Mouse (Mus musculus) neural tube, embryonic 13.5 days (tissue): ENCODE results near the gene Tprn. TPM values are rescaled to one million over a fixed set of nuclear protein-coding genes. Genes with fewer than 3 reads are reported as not detected.
"Not testable (repeated sequence)": the region's sequence is repeated elsewhere in the genome, so short reads cannot be mapped to it uniquely, and the experiment has no call there.

Experiments used
- ATAC-seq: fragments of 200-750 bp; cut with Nextera tagmentation; 2 replicates; pipeline ENCODE4 v1.8.0; 2017; ENCODE audit warnings: low read depth, mild to moderate bottlenecking, moderate TSS enrichment, moderate library complexity
- H3K27ac ChIP-seq: fragments of 300-500 bp; sonication (generic); replicated peaks from 2 replicates; pipeline ENCODE4 v1.5.1; 2015; ENCODE audit warnings: moderate library complexity, mild to moderate bottlenecking, inconsistent platforms
- H3K27me3 ChIP-seq: fragments of 300-500 bp; sonication (generic); 2 replicates; pipeline ENCODE4 v1.6.1; 2015; ENCODE audit warnings: mild to moderate bottlenecking, inconsistent platforms
- H3K36me3 ChIP-seq: fragments of 300-500 bp; sonication (generic); 2 replicates; pipeline ENCODE4 v1.6.1; 2015; ENCODE audit warnings: mild to moderate bottlenecking, inconsistent platforms
- H3K4me1 ChIP-seq: fragments of 300-500 bp; sonication (generic); replicated peaks from 2 replicates; pipeline ENCODE4 v1.6.1; 2015; ENCODE audit warnings: inconsistent platforms
- H3K4me2 ChIP-seq: fragments of 300-500 bp; sonication (generic); 2 replicates; pipeline ENCODE4 v1.6.1; 2015; ENCODE audit warnings: inconsistent platforms, mild to moderate bottlenecking, moderate library complexity
- H3K4me3 ChIP-seq: fragments of 300-500 bp; sonication (generic); 2 replicates; pipeline ENCODE4 v1.5.1; 2015; ENCODE audit warnings: mild to moderate bottlenecking, inconsistent platforms
- H3K9ac ChIP-seq: fragments of 300-500 bp; sonication (generic); 2 replicates; pipeline ENCODE4 v1.6.1; 2015; ENCODE audit warnings: moderate library complexity, mild to moderate bottlenecking, inconsistent platforms
- H3K9me3 ChIP-seq: fragments of 300-500 bp; sonication (generic); 2 replicates; pipeline ENCODE4 v1.6.1; 2016; ENCODE audit warnings: inconsistent platforms
- WGBS: fragments of 180-500 bp; shearing (Covaris S2); methylation state at CpG from one replicate; pipeline ENCODE4 v1.1.7; 2015; 5-methylcytosine and 5-hydroxymethylcytosine counted together
- polyA plus RNA-seq: library from polyadenylated mRNA; unstranded; fragments of >200 nt; fragmentation: Nextera tagmentation; extraction: Ambion mirVana; gene quantifications from 2 replicates; pipeline ENCODE4 v1.2.1, GENCODE M21; 2015

The Tprn gene
- polyA plus RNA-seq, 1 experiment from 2014 or later, result 14.6 TPM

DNA sequence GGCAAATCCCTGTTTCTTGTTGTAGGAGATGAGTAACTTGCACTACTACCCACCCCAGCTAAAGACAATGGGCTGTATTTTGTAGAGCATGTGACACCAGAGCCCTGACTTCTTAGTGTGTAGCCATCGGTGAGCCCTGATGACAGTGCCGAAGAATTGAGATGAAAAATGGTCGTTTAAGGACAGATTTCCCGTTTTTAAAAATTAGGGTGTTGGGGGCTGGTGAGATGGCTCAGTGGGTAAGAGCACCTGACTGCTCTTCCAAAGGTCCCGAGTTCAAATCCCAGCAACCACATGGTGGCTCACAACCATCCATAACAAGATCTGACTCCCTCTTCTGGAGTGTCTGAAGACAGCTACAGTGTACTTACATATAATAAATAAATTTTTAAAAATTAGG is 5.2 kb upstream of the Tprn start:
- not testable (repeated sequence) for H3K4me2 ChIP-seq

DNA sequence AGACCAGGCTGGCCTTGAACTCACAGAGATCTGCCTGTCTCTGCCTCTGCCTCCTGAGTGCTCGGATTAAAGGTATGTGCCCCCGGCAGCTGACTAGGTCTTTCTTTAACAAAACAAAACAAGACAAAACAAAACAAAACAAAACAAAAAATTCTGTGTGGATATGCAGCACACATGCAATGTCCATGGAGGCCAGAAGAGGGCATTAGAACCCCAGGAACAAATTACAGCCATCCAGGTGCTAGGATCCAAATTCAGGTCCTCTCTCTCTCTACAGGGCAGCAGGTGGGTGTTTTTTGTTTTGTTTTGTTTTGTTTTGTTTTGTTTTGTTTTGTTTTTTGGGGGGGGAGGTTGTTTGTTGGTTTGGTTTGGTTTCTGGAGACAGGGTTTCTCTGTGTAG is 3.5 kb upstream of the Tprn start:
- H3K4me3 ChIP-seq, result no peak overlapping the region
- H3K9ac ChIP-seq, result no peak overlapping the region
- H3K27ac ChIP-seq, result no peak overlapping the region
- H3K4me1 ChIP-seq, result peaks cover 38% of the 10 kb centered on the region
- no peak overlapping the region for H3K4me2 ChIP-seq
- no peaks in the 10 kb centered on the region for H3K9me3 ChIP-seq
- WGBS, result 54% methylated on average over 2 of the region's 2 CpGs
- ATAC-seq, result no peak
- peaks cover 5% of the 10 kb centered on the region for H3K27me3 ChIP-seq
- no peaks in the 10 kb centered on the region for H3K36me3 ChIP-seq

More for the DNA sequence above, 5.2 kb upstream of the Tprn start:
- not testable (repeated sequence) for H3K9ac ChIP-seq, H3K27ac ChIP-seq, H3K4me3 ChIP-seq, H3K9me3 ChIP-seq, ATAC-seq, H3K27me3 ChIP-seq
- peaks cover 12% of the 10 kb centered on the region; the same call in 1 of the 2 replicates for H3K36me3 ChIP-seq
- H3K4me1 ChIP-seq, result peaks cover 29% of the 10 kb centered on the region
- WGBS, result 91% methylated on average over 5 of the region's 5 CpGs

DNA sequence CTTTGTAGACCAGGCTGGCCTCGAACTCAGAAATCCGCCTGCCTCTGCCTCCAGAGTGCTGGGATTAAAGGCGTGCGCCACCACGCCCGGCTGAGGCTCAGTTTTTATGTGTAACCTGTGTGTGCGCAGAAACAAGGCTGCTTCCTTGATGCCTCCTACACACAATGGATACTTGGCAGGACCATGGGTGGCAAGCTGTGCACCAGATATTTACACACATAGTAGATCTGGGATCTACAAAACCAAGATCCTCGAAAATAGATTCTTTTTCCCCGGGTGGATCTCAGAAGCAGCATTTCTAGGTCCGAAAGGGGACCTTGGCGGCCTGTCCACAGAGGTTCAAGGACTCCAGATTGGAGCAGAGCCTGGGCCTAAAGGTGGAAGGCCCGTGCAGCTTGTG is 548 bp upstream of the Tprn start:
- H3K4me1 ChIP-seq, result peaks cover 47% of the 10 kb centered on the region
- H3K4me2 ChIP-seq, result peak overlapping the region; percentile 94
- peaks cover 13% of the 10 kb centered on the region for H3K27me3 ChIP-seq
- peak overlapping the region; percentile 81 for H3K4me3 ChIP-seq
- 57% methylated on average over 12 of the region's 12 CpGs for WGBS
- peak overlapping the region; percentile 68 for H3K27ac ChIP-seq
- peak overlapping the region; percentile 62 for H3K9ac ChIP-seq
- ATAC-seq, result peak; percentile 2; the same call in 1 of the 2 replicates
- H3K36me3 ChIP-seq, result no peaks in the 10 kb centered on the region
- no peaks in the 10 kb centered on the region for H3K9me3 ChIP-seq

DNA sequence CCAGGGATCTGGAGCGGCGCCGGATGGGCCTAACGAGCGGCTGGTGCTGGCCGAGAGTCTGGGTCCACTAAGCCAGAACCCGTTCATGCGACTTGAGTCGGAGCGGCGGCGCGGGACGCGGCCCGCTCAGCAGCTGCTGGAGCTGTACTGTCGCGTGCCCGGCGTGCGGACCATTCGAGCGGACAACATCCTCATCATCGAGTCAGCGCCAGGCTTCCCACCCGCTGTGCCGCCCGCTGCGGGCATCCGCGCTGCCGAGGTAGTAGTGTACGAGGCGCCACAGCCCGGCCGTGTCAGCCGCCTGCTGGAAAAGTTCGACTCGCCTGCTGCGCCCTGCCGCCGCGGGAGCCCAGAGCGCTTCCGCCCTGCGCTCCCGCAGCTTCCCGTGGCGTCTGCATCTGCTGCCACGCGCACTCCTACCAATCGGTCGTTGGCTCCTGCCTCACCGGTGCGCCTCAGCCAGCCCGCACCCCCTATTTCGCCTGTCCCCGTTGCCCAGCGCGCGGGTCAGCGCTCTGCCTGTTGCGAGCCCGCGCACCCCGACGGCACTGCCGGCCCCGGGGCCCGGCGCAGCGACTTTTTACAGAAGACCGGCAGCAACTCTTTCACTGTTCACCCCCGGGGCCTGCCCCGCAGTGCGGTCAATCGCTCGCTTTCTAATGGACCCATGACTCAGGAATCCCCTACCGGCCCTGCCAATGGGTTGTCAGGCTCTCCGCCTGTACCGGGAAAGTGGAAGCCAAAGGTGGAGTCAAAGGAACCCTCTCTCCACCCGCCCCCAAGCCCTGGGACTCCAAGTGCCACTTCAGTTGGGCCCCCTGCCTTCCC is 591 bp downstream of the Tprn start:
- peak overlapping the region; percentile 87 for H3K27ac ChIP-seq
- ATAC-seq, result peak; percentile 28
- under 1% methylated on average over 82 of the region's 82 CpGs for WGBS

DNA sequence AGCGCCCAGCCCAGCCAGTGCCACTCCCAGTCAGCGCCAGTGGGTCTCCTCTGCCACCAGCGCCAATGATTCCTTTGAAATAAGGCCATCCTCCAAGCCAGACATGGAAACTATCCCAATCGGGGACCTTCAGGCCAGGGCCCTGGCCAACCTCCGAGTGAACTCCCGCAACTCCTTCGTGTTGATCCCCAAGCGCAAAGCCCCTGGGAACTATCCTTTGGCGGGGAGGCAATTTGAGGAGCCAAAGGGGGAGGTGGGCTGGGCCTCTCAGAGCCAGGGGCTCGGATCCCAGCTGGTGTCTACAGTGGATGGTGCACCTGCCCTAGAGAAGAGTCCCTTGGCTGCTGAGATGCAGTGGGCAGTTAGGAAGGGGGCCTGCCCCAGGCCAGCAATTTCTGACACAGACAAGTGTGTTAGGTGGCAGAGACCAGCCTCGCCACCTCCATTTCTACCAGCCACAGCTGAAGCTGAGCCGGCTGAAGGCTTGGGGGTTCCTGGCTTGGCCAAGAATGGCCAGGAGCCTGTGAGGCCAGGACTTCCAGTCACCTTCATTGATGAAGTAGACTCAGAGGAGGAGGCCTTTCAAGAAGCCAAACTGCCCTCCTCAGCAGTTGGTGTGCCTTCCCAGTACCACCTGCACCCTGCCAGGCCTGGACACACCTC is 1.3 kb downstream of the Tprn start:
- peaks cover 59% of the 10 kb centered on the region for H3K4me1 ChIP-seq
- H3K4me2 ChIP-seq, result peak overlapping the region; percentile 94
- ATAC-seq, result no peak
- H3K36me3 ChIP-seq, result peaks cover 7% of the 10 kb centered on the region; the same call in 1 of the 2 replicates
- H3K9me3 ChIP-seq, result no peaks in the 10 kb centered on the region
- peak overlapping the region; percentile 81 for H3K9ac ChIP-seq
- whole genome bisulfite sequencing, result 15% methylated on average over 12 of the region's 12 CpGs
- peaks cover 13% of the 10 kb centered on the region for H3K27me3 ChIP-seq
- H3K4me3 ChIP-seq, result peak overlapping the region; percentile 81
- H3K27ac ChIP-seq, result peak overlapping the region; percentile 87; the same call in 1 of the 2 replicates

More for the DNA sequence above, 591 bp downstream of the Tprn start:
- no peaks in the 10 kb centered on the region for H3K9me3 ChIP-seq
- peak overlapping the region; percentile 81 for H3K9ac ChIP-seq
- peaks cover 54% of the 10 kb centered on the region for H3K4me1 ChIP-seq
- H3K27me3 ChIP-seq, result peaks cover 13% of the 10 kb centered on the region
- H3K4me2 ChIP-seq, result peak overlapping the region; percentile 94
- H3K4me3 ChIP-seq, result peak overlapping the region; percentile 81
- H3K36me3 ChIP-seq, result no peaks in the 10 kb centered on the region

DNA sequence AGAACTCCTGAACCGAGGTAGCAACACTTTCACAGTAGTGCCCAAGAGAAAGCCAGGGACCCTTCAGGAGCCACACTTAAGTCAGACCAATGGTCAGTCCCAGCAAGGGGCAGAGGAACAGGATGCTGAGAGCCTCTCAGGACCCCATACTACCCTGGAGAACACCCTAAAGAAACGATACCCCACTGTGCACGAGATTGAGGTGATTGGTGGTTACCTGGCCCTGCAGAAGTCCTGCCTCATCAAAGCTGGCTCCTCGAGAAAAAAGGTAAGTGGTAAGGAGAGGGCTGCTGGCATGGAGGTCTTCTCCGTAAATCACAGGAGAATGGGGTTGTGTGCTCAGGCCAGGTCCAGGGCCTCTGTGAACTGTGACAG is 1.9 kb downstream of the Tprn start:
- WGBS, result 70% methylated on average over 5 of the region's 5 CpGs
- peaks cover 59% of the 10 kb centered on the region for H3K4me1 ChIP-seq
- no peak for ATAC-seq

DNA sequence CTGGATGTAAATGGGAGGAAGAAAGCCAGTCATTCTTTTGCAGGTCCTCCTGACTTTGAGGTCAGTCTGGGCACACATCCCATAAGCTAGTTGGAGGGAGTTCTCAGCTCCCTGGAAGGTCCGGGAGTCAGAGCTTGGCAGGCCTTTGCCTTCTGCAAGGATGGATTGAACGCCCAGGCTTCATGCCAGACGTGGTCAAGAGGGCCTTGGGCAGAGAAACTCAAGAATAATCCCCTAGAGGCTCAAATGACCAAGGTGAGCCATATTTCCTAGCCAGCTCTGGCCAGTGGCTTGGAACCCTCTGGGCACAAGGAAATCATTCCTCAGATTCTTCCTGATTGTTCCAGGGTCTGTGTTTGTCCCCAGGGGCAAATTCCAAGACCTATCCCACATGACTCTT is 2.4 kb downstream of the Tprn start:
- ATAC-seq, result no peak
- peaks cover 18% of the 10 kb centered on the region for H3K36me3 ChIP-seq
- H3K9me3 ChIP-seq, result no peaks in the 10 kb centered on the region
- H3K27ac ChIP-seq, result no peak overlapping the region
- H3K27me3 ChIP-seq, result peaks cover 13% of the 10 kb centered on the region
- peaks cover 59% of the 10 kb centered on the region for H3K4me1 ChIP-seq
- peak overlapping the region; percentile 81 for H3K4me3 ChIP-seq
- H3K4me2 ChIP-seq, result peak overlapping the region; percentile 94
- 76% methylated on average over 3 of the region's 3 CpGs for WGBS
- H3K9ac ChIP-seq, result peak overlapping the region; percentile 81

More for the DNA sequence above, 1.9 kb downstream of the Tprn start:
- no peaks in the 10 kb centered on the region for H3K9me3 ChIP-seq
- peaks cover 13% of the 10 kb centered on the region for H3K27me3 ChIP-seq
- peak overlapping the region; percentile 94 for H3K4me2 ChIP-seq
- peak overlapping the region; percentile 81 for H3K4me3 ChIP-seq
- no peak overlapping the region for H3K27ac ChIP-seq
- H3K36me3 ChIP-seq, result peaks cover 13% of the 10 kb centered on the region
- peak overlapping the region; percentile 81 for H3K9ac ChIP-seq

DNA sequence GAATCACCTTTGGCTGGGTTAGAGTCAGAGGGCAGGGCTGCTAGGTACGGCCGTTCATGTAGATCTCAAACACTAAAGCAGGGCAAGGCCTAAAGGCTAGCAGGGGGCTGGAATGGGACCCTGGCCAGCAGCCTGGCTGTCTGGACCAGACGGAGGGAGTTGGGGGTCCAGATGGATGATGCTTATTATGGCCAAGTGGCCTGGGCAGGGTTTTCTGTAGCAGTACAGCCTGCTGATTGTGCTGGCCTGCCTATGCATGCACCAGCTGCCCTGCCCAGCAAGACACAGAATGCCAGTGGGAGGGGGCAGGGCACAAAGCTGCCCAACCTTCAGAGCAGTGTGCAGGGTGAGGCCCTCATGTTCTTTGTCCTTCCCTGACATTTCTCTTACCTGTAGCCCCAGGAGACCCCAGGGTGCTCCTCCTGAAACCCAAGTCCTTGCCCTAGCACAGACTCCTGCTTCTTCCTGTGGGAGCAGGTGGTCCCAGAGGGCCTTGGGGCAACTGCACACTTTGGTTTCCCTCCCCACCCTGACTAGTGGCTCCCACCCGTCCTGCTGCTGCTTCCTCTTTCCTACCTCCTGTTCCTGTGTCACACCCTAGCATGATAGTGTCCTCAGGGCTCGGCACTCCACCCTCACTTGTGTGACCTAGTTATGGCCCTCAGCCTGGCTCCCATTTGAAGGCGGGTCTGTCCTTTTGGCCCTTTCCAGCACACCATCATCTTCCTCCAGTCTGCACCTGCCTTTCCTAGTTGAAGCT is 3.7 kb downstream of the Tprn start:
- Histone ChIP-seq H3K36me3 (peaks cover 31% of the 10 kb centered on the region), H3K9me3 (no peaks in the 10 kb centered on the region), H3K27ac (peak overlapping the region; percentile 83), H3K4me1 (peaks cover 69% of the 10 kb centered on the region), H3K4me3 (peak overlapping the region; percentile 81), H3K9ac (peak overlapping the region; percentile 69), H3K27me3 (peaks cover 13% of the 10 kb centered on the region), H3K4me2 (peak overlapping the region; percentile 94)
- no peak for ATAC-seq
- WGBS, result 58% methylated on average over 6 of the region's 6 CpGs

DNA sequence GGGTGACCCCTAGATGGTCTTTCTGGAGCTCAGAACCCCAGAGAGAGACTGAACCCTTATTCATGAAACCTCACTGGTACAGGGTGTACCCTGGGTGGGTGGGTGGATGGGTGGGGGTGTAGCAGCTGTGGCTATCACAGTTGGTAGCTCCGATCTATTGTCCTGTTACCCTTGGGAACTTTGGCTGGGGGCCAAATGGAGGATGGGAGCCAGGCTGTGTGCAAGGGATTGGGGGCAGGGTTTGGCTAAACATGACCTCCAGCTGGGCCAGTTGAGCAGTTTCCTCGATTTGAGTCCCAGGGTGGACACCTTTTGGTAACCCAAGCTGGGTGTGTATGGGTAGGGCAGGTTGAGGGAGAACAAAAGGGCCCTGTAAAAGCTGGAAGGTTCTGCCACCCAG is 4.3 kb downstream of the Tprn start:
- H3K27ac ChIP-seq, result peak overlapping the region; percentile 83

DNA sequence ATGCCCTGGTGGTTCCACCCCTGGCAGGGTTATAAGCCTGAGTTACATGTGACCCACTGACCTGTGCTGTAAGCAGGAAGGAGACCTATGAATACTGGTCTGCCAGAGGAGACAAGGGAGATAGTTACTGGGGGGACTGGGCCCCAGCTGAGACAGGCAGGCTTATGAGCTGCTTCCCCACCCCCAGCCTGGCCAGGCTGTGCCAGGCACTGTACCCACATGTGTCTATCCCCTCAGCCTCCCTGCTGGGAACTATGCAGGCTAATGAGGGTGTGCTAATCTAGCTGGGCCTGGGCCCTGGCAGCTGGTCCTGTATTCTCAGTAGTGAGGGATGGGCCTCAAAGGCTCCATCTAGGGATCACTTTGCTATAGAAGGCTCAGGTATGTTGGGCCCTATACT is 4.8 kb downstream of the Tprn start:
- Histone ChIP-seq H3K27ac (peak overlapping the region; percentile 83), H3K4me3 (peak overlapping the region; percentile 4; the same call in 1 of the 2 replicates), H3K9me3 (no peaks in the 10 kb centered on the region), H3K36me3 (peaks cover 34% of the 10 kb centered on the region), H3K27me3 (peaks cover 13% of the 10 kb centered on the region), H3K9ac (peak overlapping the region; percentile 69), H3K4me1 (peaks cover 72% of the 10 kb centered on the region), H3K4me2 (peak overlapping the region; percentile 94)
- no peak for ATAC-seq

More for the DNA sequence above, 4.3 kb downstream of the Tprn start:
- peaks cover 34% of the 10 kb centered on the region for H3K36me3 ChIP-seq
- H3K4me3 ChIP-seq, result peak overlapping the region; percentile 81
- peak overlapping the region; percentile 69 for H3K9ac ChIP-seq
- no peaks in the 10 kb centered on the region for H3K9me3 ChIP-seq
- peak overlapping the region; percentile 94 for H3K4me2 ChIP-seq
- WGBS, result 26% methylated on average over 2 of the region's 2 CpGs
- ATAC-seq, result no peak
- peaks cover 13% of the 10 kb centered on the region for H3K27me3 ChIP-seq
- H3K4me1 ChIP-seq, result peaks cover 75% of the 10 kb centered on the region

DNA sequence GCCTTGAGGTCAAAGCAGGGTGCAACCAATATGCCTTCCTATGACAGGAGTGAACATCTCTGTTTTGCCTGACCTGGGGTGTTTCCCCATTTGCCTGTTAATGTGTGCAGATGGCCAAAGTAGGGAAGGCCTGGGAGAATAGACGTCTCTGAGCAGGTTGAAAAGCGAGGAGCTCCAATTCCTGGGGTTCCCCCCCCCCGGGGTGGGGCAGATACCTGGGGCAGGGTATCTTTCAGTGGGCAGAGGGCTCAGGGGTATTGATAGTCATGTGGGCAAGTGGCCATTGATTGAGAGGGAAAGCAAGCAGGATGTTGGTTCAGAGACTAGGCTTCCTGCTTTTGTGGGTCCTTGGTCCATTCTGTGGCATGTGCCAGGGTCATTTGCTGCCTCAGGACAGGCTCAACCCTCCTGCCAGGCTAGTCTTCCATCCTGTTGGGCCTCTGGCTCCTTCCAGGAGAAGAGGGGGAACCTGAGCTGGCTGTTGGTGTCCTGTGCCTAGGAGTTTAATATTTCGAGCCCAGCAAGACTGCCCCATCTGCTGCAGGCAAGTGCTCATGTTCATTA is 5.4 kb downstream of the Tprn start:
- Histone ChIP-seq H3K27me3 (peaks cover 13% of the 10 kb centered on the region), H3K4me1 (peaks cover 73% of the 10 kb centered on the region), H3K9ac (0 out of 2 replicates have a peak overlapping the region, but pooled peaks have one; percentile 69), H3K4me2 (peak overlapping the region; percentile 94), H3K36me3 (peaks cover 34% of the 10 kb centered on the region), H3K9me3 (no peaks in the 10 kb centered on the region), H3K27ac (peak overlapping the region; percentile 83), H3K4me3 (no peak overlapping the region)
- WGBS, result 79% methylated on average over 4 of the region's 4 CpGs
- no peak for ATAC-seq
